Mouse (Mus musculus): ENCODE measurements at regions not wholly inside any gene's neighbourhood (a gene's known extent, or its start where the extent isn't known, plus 50 kb on each side); places are given as distances from the start of the nearest gene placed in this dataset.

- DNase-seq (ENCODE audit: low spot score in 2 of 2), result no peak
Measured at GRCm38 (mm10) chr12:70523379-70523778, 70.5 kb downstream of the Tmx1 start.

- no peak for DNase-seq (ENCODE audit: low spot score in 2 of 2)
Measured at GRCm38 (mm10) chr12:70524703-70525102, 71.8 kb downstream of the Tmx1 start.

DNA sequence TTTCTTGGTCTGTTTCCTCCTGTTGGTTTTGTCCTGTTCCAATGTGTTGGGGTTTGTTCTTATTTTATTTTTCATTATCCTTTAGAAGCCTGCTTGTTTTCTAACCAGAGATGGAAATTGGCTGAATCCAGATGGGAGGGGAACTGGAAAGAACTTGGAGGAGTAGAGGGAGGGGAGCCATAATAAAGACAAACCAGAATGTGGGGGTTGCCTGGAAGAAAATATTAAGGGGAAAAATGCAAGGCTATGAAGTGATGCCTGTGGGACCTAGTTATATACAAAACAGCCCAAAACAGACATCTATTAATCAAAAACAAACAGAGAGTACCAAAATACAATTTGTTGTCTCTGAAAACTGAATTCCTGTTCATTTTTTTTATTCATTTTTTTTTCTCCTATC, 78.8 kb downstream of the Tmx1 start:
- DNase-seq (ENCODE audit: low spot score in 2 of 2), result no peak

GRCm38 (mm10) chr12:70532225-70532624, 79.3 kb downstream of the Tmx1 start:
- DNase-seq (ENCODE audit: low spot score in 2 of 2), result no peak

DNA sequence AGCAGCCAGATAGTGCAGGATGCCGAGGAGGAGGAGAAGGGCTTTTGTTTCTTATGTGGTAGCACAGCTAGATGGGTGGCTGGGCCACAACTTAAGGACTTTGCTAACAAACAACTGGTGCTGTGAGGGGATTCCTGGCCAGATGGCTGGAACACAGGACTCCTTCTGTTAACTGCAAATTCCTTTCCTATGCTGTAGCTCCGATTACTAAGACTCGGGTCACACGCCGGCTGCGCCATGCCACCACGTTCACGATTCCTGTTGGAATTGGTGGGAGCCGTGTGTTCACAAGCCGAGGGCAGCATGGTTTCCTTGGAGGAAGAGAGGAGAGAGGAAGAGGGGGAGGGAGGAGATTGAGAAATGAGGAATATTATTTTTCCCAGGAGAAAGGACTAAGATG, 79.9 kb downstream of the Tmx1 start:
- no peak for DNase-seq (ENCODE audit: low spot score in 2 of 2)

GRCm38 (mm10) chr12:70533375-70533935, 80.6 kb downstream of the Tmx1 start:
- no peak for DNase-seq (ENCODE audit: low spot score in 2 of 2)

DNA sequence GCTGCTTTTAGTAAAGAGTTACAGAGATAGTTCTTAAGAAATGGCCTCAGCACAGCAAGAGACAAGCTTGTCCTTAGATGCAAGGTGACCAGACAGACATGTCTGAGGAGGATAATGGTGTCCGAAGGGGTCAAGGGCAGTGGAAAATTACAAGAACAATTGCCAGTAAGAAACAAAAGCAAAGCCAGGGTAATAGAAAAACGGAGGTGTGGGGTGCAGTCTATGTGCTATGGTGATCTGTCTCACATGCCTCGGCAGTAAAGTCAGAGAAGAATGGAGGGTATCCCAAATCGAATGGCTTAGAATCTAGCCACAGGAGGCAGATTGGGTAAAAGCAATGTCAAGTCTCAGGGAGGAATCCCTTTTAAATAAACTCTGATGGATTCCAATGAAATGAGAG, 86.2 kb downstream of the Tmx1 start:
- DNase-seq (ENCODE audit: low spot score in 2 of 2), result no peak

DNA sequence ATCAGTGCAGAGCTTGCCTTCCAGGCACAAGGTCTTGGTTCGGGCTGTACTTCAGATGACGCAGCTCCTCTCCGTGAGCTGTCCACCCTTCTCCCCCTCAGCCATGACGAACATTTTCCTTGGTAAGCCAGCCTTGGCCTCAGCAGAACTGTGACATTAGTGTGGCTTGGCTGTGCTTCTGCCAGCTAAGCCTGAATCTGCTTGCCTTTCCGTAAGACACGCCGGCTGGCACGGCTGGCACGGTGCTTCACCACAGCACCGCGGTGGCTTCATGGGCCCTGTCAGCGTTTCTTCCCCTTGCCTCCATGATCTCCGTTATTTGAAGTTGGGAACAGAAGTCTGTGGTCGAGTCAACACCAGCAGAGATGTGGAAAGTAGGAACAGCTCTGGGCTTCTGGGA, 87.0 kb downstream of the Tmx1 start:
- DNase-seq (ENCODE audit: low spot score in 2 of 2), result no peak

DNA sequence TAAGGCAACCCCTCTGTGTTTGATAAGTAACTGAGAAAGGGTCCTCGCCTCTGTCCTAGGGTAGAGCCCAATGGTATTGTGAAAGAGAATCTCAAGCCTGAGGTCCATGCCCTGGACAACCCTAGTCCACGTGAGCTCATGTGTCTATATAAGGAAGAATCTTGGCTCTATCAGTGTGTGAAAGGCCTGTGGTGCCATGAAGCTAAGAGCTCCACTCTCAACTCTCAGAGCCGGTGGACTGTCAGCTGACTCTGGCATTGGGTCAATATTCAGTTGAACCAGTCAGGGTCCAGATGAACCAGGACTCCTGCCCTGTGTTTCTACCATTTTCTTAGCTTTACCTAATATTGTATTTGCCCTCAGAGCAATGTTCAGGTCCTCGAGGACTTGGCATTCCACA, 88.5 kb downstream of the Tmx1 start:
- no peak for DNase-seq (ENCODE audit: low spot score in 2 of 2)

- no peak for DNase-seq (ENCODE audit: low spot score in 2 of 2)
Measured at GRCm38 (mm10) chr12:70543299-70543698, 90.4 kb downstream of the Tmx1 start.

DNA sequence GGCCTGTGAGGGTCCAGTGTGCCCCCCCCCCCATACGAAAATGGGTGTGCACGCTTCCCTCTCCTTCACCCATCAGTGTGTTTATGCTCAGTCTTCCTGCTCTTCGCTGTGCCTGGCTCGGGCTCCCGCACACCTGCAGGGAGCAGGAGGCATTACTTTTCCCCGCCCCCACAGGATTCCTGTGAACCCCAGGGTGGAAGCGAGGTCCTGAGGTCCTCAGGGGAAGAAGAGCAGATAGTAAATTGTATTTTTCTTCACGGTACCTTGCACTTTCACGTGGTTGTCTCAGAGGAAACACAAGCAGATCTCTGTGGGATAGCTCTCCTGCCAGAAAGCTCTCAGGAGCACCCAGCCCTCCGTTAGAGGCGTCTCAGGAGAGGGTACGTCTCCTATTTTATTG, 91.4 kb downstream of the Tmx1 start:
- no peak for DNase-seq (ENCODE audit: low spot score in 2 of 2)

DNA sequence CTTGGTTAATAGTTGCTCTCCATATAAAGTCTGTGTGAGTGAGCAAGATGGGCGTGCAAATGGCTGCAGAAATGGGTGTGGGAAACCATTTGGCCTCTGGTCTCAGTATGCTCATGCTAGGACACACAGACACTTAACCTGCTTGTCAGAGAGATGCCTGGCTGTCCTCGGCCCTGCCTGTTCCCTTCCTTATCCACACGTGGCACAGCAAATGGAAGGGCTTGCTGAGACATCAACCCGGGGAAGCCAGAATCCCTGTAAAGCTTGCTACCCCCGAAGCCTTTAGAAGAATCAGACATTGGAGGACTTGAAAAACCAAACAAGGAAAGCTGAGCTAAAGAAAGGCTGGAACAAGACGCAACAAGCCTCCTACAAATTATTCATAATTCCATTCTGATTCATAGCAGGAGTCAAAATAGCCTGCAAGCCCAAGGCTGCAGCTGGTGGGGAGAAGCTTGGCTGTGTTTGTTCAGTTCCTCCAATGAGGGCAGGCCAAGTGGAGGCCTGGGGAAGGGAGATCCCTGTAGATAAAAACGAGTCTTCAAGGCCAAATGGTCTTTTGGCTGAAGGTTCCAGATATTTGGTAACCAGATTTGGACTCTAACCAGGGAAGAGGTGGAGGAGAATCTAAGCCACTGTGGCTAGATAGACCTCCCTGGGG, 92.1 kb downstream of the Tmx1 start:
- DNase-seq (ENCODE audit: low spot score in 2 of 2), result no peak

DNA sequence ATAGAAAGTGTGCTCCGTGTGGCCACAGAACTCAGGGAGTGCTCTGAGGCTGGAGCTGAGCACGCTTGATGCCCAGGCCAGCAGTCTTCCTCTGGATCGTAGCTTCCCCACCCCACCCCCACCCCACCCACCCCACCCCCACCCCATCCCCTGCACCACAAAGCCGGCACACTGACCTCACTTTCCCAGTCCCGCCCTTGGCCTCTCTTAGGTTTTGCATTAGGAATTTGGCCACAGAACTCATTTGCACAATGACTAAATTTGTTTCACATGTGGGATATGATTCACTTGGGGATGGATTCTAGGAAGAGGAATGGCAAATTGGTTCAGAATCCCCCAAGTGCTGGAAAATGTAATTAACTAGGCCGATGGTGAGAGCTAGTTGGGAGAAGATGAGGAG, 94.3 kb downstream of the Tmx1 start:
- DNase-seq (ENCODE audit: low spot score in 2 of 2), result no peak

DNA sequence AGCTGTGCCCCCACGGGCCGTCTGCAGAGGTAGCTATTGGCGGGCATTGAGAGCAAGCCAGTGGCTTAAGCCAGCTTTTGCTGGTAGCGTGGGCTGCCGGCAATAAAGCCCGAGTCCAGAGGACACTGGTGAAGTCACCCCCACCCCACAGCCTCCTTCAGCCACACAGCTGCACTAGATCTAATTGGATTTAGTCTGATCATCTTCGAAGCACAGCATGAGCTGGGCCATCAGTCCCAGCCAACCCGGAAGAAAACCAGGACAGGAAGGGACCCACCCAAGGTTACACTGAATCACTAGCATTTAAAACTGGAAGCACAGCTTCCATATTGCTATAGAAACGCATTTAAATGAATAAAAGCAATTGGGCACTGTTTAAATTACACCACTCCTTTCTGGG, 96.4 kb downstream of the Tmx1 start:
- DNase-seq (ENCODE audit: low spot score in 2 of 2), result no peak

DNA sequence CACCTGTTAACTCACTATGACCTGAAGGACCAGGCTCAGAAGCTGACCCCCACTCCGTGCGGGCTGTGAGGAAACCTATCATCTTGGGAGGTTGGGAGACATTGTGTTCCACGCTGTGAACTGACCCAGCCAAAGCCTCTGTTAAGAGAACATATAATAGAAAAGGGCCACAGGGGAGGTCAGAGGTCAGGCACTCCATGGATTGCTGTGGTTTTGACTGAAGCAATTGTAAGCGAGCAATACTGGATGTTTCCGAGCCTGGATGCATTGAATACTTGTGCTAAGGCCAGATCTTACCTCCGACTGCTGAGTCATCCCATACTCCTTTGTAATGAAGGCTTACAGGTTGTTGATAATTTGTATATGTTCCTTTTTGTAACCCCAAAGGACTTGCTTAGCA, 101.0 kb downstream of the Tmx1 start:
- DNase-seq (ENCODE audit: low spot score in 2 of 2), result no peak

DNA sequence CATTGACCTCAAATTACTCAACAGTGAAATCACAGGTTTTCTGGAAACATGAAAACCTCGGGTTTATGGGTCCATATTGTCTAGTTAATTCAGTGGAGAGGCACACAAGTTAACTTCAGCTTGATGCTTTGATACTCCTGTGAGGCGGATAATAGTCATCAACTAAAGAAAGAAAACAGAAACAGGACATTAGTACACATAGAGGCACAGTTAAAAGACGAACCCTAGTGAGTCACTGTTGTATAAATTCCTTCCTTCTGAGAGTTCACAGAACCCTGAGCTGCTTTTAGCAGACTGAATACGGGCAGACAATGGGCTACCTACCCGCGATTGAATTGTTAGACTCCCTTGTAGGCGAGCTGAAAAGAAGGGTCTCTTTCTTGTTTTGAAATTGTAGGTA, 101.7 kb downstream of the Tmx1 start:
- DNase-seq (ENCODE audit: low spot score in 2 of 2), result no peak

GRCm38 (mm10) chr12:70555723-70556122, 102.8 kb downstream of the Tmx1 start:
- no peak for DNase-seq (ENCODE audit: low spot score in 2 of 2)

GRCm38 (mm10) chr12:70556820-70557219, 103.9 kb downstream of the Tmx1 start:
- no peak for DNase-seq (ENCODE audit: low spot score in 2 of 2)

DNA sequence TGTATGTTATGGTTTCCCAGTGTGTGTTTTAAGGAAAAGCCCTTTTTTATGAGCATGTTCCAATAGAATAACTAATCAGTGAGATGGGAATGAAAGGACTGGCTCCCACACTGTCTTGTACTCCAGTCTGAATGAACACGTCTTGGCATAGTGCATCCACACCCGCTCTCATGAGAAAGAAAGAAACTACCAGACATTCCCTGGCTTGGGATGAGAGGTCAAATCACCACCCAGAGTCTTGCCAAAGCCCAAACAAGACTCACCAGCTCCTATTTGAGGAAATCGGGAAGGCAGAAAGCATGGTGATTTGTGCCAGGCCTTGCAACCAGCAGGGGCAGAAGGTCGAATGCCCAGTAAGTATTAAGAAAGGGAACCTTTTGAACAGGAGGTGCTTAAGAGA, 110.6 kb downstream of the Tmx1 start:
- no peak for DNase-seq (ENCODE audit: low spot score in 2 of 2)

DNA sequence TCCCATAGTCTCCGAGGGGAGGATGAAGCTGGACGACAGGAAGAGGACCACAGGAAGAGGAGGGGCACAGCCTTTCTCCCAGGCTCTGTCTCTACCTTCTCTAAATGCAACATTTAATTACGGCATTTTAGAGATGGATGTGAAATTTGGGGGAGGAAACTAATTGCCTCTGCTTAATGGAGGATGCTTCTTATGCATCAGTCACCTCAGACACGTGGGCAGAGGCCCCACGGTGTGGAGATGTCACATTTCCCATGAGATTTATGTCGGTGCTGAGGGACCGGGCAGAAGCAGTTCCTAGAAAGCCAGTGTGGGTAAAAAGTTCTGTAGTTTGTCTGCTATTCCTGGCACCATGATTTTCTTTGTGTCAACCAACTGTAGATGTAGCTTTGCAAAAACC, 122.8 kb downstream of the Tmx1 start:
- no peak for DNase-seq (ENCODE audit: low spot score in 2 of 2)

- no peak for DNase-seq (ENCODE audit: low spot score in 2 of 2)
Measured at GRCm38 (mm10) chr12:70577769-70578168, 124.9 kb downstream of the Tmx1 start.

- DNase-seq (ENCODE audit: low spot score in 2 of 2), result no peak
Measured at GRCm38 (mm10) chr12:70579328-70579905, 126.5 kb downstream of the Tmx1 start.

- DNase-seq (ENCODE audit: low spot score in 2 of 2), result no peak
Measured at GRCm38 (mm10) chr12:70586181-70586580, 133.3 kb downstream of the Tmx1 start.

DNA sequence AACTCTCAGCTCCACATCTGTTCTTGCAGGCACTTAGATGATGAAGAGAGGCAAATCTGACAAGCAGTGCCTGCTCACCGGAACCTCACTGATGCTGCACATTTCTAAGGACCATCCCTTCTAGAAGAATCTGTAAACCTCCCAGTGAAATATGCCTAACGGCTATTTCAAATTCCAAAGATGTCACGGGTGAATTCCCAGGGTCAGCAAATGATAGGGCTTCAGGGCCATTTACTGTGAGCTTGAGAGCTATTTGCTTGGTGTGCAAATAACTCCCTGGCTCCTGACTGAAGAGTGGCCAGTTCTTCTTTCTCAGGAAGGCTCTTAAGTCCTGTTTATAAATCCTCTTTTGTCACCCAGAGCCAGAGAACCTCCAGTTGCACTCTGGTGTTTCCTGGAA, 135.3 kb downstream of the Tmx1 start:
- DNase-seq (ENCODE audit: low spot score in 2 of 2), result no peak
